Mouse (Mus musculus): Measurements from ENCODE around the gene Nt5dc1. TPM values are rescaled to one million over a fixed set of nuclear protein-coding genes. Genes with fewer than 3 reads are reported as not detected.
"Not testable (repeated sequence)": the region's sequence is repeated elsewhere in the genome, so short reads cannot be mapped to it uniquely, and the experiment has no call there.

The Nt5dc1 gene
- total RNA-seq (2021): 10 to 100 TPM; 10.1 to 12.1 TPM

- DNase-seq: peak; percentile 95
- intact Hi-C loops (cut with DNase I): loop anchor here (10.0 kb wide), 2 partner anchors 403 to 463 kb away; partner anchors contain the start of genes Rwdd1 and Zup1
Measured at GRCm38 (mm10) chr10:34418204-34418756, at the start of gene Nt5dc1. Gene Nt5dc1 (minus strand): TSS chr10:34418552.

GRCm38 (mm10) chr10:34464321-34464720, 46.0 kb upstream of the Nt5dc1 start:
- DNase-seq: no peak
- intact Hi-C loops (cut with DNase I): no loop called here

- DNase-seq: peak; percentile 9 to 19
- intact Hi-C loops (cut with DNase I): no loop called here
Measured at GRCm38 (mm10) chr10:34461451-34461850, 43.1 kb upstream of the Nt5dc1 start.

- intact Hi-C loops (cut with DNase I): no loop called here
- DNase-seq: no peak
Measured at GRCm38 (mm10) chr10:34449469-34449868, 31.1 kb upstream of the Nt5dc1 start.

GRCm38 (mm10) chr10:34434191-34434590, 15.8 kb upstream of the Nt5dc1 start:
- intact Hi-C loops (cut with DNase I): loop anchor here (5.0 kb wide), 1 partner anchor 203 kb away; no protein-coding TSS in a partner anchor
- not testable (repeated sequence) for DNase-seq

GRCm38 (mm10) chr10:34431783-34432182, 13.4 kb upstream of the Nt5dc1 start:
- DNase-seq: no peak
- intact Hi-C loops (cut with DNase I): loop anchor here (5.0 kb wide), 1 partner anchor 206 kb away; no protein-coding TSS in a partner anchor

- DNase-seq: not testable (repeated sequence)
- intact Hi-C loops (cut with DNase I): loop anchor here (10.0 kb wide), 2 partner anchors 404 to 464 kb away; partner anchors contain the start of genes Rwdd1 and Zup1
Measured at GRCm38 (mm10) chr10:34418794-34419193, 442 bp upstream of the Nt5dc1 start.

- DNase-seq: no peak
- intact Hi-C loops (cut with DNase I): no loop called here
Measured at GRCm38 (mm10) chr10:34399267-34399666, 19.1 kb downstream of the Nt5dc1 start.

GRCm38 (mm10) chr10:34396959-34397358, 21.4 kb downstream of the Nt5dc1 start:
- no peak for DNase-seq
- intact Hi-C loops (cut with DNase I): no loop called here

GRCm38 (mm10) chr10:34389681-34390080, 28.7 kb downstream of the Nt5dc1 start, which contains the start of gene Col10a1:
Gene Col10a1 (plus strand): TSS chr10:34389981.
- intact Hi-C loops (cut with DNase I): no loop called here

GRCm38 (mm10) chr10:34385636-34386035, 32.7 kb downstream of the Nt5dc1 start:
- intact Hi-C loops (cut with DNase I): no loop called here
- no peak for DNase-seq

More at GRCm38 (mm10) chr10:34389681-34390080, 28.7 kb downstream of the Nt5dc1 start, which contains the start of gene Col10a1:
- DNase-seq: no peak

GRCm38 (mm10) chr10:34373332-34373731, 45.0 kb downstream of the Nt5dc1 start:
- intact Hi-C loops (cut with DNase I): no loop called here

GRCm38 (mm10) chr10:34368138-34368537, 50.2 kb downstream of the Nt5dc1 start:
- DNase-seq: no peak
- intact Hi-C loops (cut with DNase I): no loop called here

More at GRCm38 (mm10) chr10:34373332-34373731, 45.0 kb downstream of the Nt5dc1 start:
- DNase-seq: no peak

- intact Hi-C loops (cut with DNase I): no loop called here
- peak in 1 of 2 experiments; percentile 10 for DNase-seq
Measured at GRCm38 (mm10) chr10:34363756-34364155, 54.6 kb downstream of the Nt5dc1 start.

GRCm38 (mm10) chr10:34358263-34358662, 60.1 kb downstream of the Nt5dc1 start:
- no peak for DNase-seq

GRCm38 (mm10) chr10:34352166-34352565, 66.2 kb downstream of the Nt5dc1 start:
- no peak for DNase-seq
- intact Hi-C loops (cut with DNase I): no loop called here

More at GRCm38 (mm10) chr10:34358263-34358662, 60.1 kb downstream of the Nt5dc1 start:
- intact Hi-C loops (cut with DNase I): no loop called here

- DNase-seq: no peak
- intact Hi-C loops (cut with DNase I): no loop called here
Measured at GRCm38 (mm10) chr10:34341886-34342285, 76.5 kb downstream of the Nt5dc1 start.

- no peak for DNase-seq
- intact Hi-C loops (cut with DNase I): no loop called here
Measured at GRCm38 (mm10) chr10:34341014-34341413, 77.3 kb downstream of the Nt5dc1 start.

GRCm38 (mm10) chr10:34328310-34328709, 90.0 kb downstream of the Nt5dc1 start:
- DNase-seq: peak; percentile 25 to 33
- intact Hi-C loops (cut with DNase I): loop anchor here (1.0 to 5.0 kb wide), 4 partner anchors 46 to 342 kb away; partner anchors contain the start of gene Tspyl1

GRCm38 (mm10) chr10:34327144-34327543, 91.2 kb downstream of the Nt5dc1 start:
- intact Hi-C loops (cut with DNase I): loop anchor here (5.0 kb wide), 2 partner anchors 45 to 175 kb away; partner anchors contain the start of gene Tspyl1
- no peak for DNase-seq

- no peak for DNase-seq
- intact Hi-C loops (cut with DNase I): loop anchor here (5.0 kb wide), 2 partner anchors 44 to 174 kb away; partner anchors contain the start of gene Tspyl1
Measured at GRCm38 (mm10) chr10:34326701-34327100, 91.7 kb downstream of the Nt5dc1 start.

GRCm38 (mm10) chr10:34320809-34321208, 97.5 kb downstream of the Nt5dc1 start:
- intact Hi-C loops (cut with DNase I): no loop called here
- DNase-seq: no peak

Measured in heart, postnatal 36 days (tissue).